Mouse (Mus musculus) right cerebral cortex, postnatal 36 days (tissue): ENCODE measurements at regions not wholly inside any gene's neighbourhood (a gene's known extent, or its start where the extent isn't known, plus 50 kb on each side); places are given as distances from the start of the nearest gene placed in this dataset.

Experiments
- DNase-seq, 2 experiments: peaks; one replicate each; pipeline ENCODE4 v3.0.0; 2022; ENCODE audit warnings: low spot score in 2 of 2, mixed read lengths in 1 of 2

- DNase-seq, result no peak
These were observed 133.2 kb downstream of the Lpin1 start for GRCm38 (mm10) chr12:16477572-16477971.

- DNase-seq, result peak in 1 of 2 experiments; percentile 30
These were observed 136.2 kb downstream of the Lpin1 start for GRCm38 (mm10) chr12:16474361-16475080.

GRCm38 (mm10) chr12:16457419-16457818, 153.3 kb downstream of the Lpin1 start:
- no peak for DNase-seq

- no peak for DNase-seq
These were observed 159.9 kb downstream of the Lpin1 start for GRCm38 (mm10) chr12:16450771-16451435.

GRCm38 (mm10) chr12:16438717-16439116, 172.0 kb downstream of the Lpin1 start:
- DNase-seq, result no peak

- DNase-seq, result no peak
These were observed 173.8 kb downstream of the Lpin1 start for GRCm38 (mm10) chr12:16436961-16437360.

GRCm38 (mm10) chr12:16436255-16436654, 174.5 kb downstream of the Lpin1 start:
- no peak for DNase-seq

GRCm38 (mm10) chr12:16434739-16435138, 176.0 kb downstream of the Lpin1 start:
- no peak for DNase-seq

GRCm38 (mm10) chr12:16434225-16434624, 176.5 kb downstream of the Lpin1 start:
- DNase-seq, result peak in 1 of 2 experiments; percentile 1

GRCm38 (mm10) chr12:16425980-16426379, 184.8 kb downstream of the Lpin1 start:
- no peak for DNase-seq

GRCm38 (mm10) chr12:16424526-16424925, 186.2 kb downstream of the Lpin1 start:
- no peak for DNase-seq

- DNase-seq, result no peak
These were observed 215.0 kb downstream of the Lpin1 start for GRCm38 (mm10) chr12:16395720-16396119.

GRCm38 (mm10) chr12:16392851-16393250, 217.9 kb downstream of the Lpin1 start:
- no peak for DNase-seq

GRCm38 (mm10) chr12:16391630-16392269, 219.0 kb downstream of the Lpin1 start:
- DNase-seq, result peak; percentile 36 to 37

GRCm38 (mm10) chr12:16391163-16391562, 219.6 kb downstream of the Lpin1 start:
- no peak for DNase-seq

- DNase-seq, result no peak
These were observed 223.7 kb downstream of the Lpin1 start for GRCm38 (mm10) chr12:16387035-16387434.

- no peak for DNase-seq
These were observed 226.4 kb downstream of the Lpin1 start for GRCm38 (mm10) chr12:16384396-16384795.

- peak in 1 of 2 experiments; percentile 4 for DNase-seq
These were observed 227.2 kb downstream of the Lpin1 start for GRCm38 (mm10) chr12:16383499-16383935.

GRCm38 (mm10) chr12:16382417-16382988, 228.3 kb downstream of the Lpin1 start:
- DNase-seq, result no peak

GRCm38 (mm10) chr12:16381026-16381425, 229.7 kb downstream of the Lpin1 start:
- DNase-seq, result no peak

GRCm38 (mm10) chr12:16380346-16380745, 230.4 kb downstream of the Lpin1 start:
- no peak for DNase-seq

GRCm38 (mm10) chr12:16379415-16379814, 231.4 kb downstream of the Lpin1 start:
- DNase-seq, result no peak
